Mouse (Mus musculus): Measurements from ENCODE around the gene Gm21188. TPM values are rescaled to one million over a fixed set of nuclear protein-coding genes. Genes with fewer than 3 reads are reported as not detected.
"Not testable (repeated sequence)": the region's sequence is repeated elsewhere in the genome, so short reads cannot be mapped to it uniquely, and the experiment has no call there.

The Gm21188 gene
- total RNA-seq (2014; rRNA removed), result not detected in 2 replicates
- 0.24 TPM in 1 of 2 replicates, not detected in the other for polyA plus RNA-seq (2015; fragmentation: Nextera tagmentation; extraction: Ambion mirVana)

DNA sequence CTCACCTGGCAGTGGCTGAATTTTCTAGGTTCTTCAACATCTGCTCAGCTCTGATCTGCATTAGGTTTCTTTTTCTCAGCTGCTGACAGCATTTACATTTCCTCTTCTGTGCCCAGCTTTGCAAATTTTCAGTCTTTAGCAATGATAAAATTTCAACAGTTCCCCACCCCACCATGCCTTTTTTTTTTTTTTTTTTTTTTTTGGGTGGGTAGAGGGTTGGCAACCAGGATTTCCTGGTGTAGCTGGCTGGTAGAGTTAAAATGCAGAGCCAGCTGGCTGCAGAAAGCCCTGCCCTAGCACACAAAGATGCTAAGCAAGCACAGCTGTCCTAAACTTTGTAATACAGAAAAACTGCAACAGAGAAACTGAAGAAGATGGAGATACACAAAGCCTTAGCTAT, at the start of gene Gm21188:
Gene Gm21188 (minus strand): TSS at position 110 of the 400 bp plus-strand sequence.
- not testable (repeated sequence) for H3K4me3 ChIP-seq (ENCODE audit: low read length); H3K9me3 ChIP-seq (ENCODE audit: low read length); DNase-seq (ENCODE audit: low spot score); H3K9ac ChIP-seq (replicated peaks; ENCODE audit: low read length); ATAC-seq; H3K36me3 ChIP-seq (ENCODE audit: insufficient read depth, low read length); H3K27me3 ChIP-seq (ENCODE audit: insufficient read depth, low read length); H3K4me1 ChIP-seq (ENCODE audit: insufficient read depth, low read length); H3K27ac ChIP-seq; H3K4me2 ChIP-seq (ENCODE audit: low read depth, low read length)

DNA sequence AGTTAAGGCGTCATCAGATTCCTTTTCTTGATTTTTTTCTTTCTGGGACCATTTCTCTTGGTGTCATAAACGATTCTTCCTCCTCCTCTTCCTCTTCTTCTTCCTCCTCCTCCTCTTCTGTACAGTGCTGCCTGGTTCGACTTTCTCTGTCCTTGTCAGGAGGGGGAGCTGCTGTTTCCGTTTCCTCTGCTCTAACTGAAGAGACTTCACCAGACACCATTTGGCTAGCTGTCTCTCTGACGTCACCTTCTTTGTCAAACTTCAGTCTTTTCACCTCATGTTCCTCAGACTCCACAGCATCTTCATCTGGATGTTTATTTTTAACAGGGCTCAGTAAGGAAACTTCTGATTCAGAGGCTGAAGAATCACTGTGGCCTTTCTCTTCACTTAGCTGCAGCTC, 47.3 kb upstream of the Gm21188 start:
- not testable (repeated sequence) for H3K4me1 ChIP-seq (ENCODE audit: insufficient read depth, low read length); H3K4me3 ChIP-seq (ENCODE audit: low read length); H3K9ac ChIP-seq (replicated peaks; ENCODE audit: low read length); H3K9me3 ChIP-seq (ENCODE audit: low read length); H3K27ac ChIP-seq; H3K4me2 ChIP-seq (ENCODE audit: low read depth, low read length); ATAC-seq; H3K27me3 ChIP-seq (ENCODE audit: insufficient read depth, low read length); DNase-seq (ENCODE audit: low spot score); H3K36me3 ChIP-seq (ENCODE audit: insufficient read depth, low read length)
- no CpG with 5 or more reads among the region's 5 CpGs for WGBS

DNA sequence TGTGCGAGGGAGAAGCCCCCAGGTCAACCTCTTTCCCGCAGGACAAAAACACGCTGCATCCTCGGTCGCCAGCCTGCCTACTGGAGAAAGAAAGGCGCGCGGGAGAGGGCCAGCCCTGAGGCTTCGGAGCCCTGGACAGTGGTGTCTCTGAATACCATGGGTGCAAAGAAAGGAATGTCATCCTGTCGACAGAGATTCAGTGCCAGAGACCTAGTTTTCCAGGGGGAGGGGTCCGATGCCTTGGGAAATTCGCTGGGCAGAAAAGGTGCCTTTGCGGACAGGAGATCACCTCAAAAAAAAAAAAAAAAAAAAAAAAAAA, 44.9 kb upstream of the Gm21188 start:
- not testable (repeated sequence) for H3K36me3 ChIP-seq (ENCODE audit: insufficient read depth, low read length); H3K27me3 ChIP-seq (ENCODE audit: insufficient read depth, low read length); H3K4me3 ChIP-seq (ENCODE audit: low read length); H3K9ac ChIP-seq (replicated peaks; ENCODE audit: low read length); H3K9me3 ChIP-seq (ENCODE audit: low read length); H3K27ac ChIP-seq; H3K4me1 ChIP-seq (ENCODE audit: insufficient read depth, low read length); H3K4me2 ChIP-seq (ENCODE audit: low read depth, low read length); DNase-seq (ENCODE audit: low spot score)
- ATAC-seq, result peak; percentile 28; the same call in 1 of the 2 replicates
- under 1% methylated on average over 5 of the region's 13 CpGs for WGBS

DNA sequence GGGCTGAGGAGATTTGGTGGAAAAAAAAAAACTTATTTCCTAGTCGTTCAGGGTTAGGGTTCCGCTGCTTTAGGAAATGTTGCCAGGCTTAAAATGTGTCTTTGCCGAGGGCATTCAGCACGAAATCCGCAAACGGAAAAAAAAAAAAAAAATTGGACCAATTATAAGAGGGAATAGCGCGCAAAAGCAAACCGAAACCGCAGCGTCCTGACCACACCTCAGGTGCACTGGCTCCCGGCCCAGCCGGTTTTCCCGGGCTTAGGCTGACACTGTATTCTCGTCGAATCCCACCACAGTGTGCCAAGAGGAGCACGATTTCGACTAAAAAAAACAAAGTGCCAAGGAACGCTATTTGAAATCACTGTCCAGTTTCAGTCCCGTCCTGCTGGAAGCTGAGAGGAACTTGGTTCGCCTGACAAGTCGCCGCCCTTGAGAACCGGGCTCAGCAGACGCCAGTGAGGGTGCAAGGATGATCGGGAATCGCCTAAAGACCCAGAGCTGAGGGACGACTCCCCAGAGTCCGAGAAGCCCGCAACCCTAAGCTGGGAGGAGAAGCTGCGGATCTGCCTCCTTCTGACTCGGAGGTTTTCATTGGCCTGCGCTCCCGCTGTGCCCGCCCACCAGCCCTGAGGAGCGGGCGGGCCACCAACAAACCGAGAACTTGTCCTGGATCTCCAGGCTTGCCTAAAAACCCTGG, 44.4 kb upstream of the Gm21188 start:
- not testable (repeated sequence) for H3K27me3 ChIP-seq (ENCODE audit: insufficient read depth, low read length); H3K9ac ChIP-seq (replicated peaks; ENCODE audit: low read length); H3K4me3 ChIP-seq (ENCODE audit: low read length); H3K4me2 ChIP-seq (ENCODE audit: low read depth, low read length); H3K9me3 ChIP-seq (ENCODE audit: low read length); DNase-seq (ENCODE audit: low spot score); H3K27ac ChIP-seq; H3K36me3 ChIP-seq (ENCODE audit: insufficient read depth, low read length); H3K4me1 ChIP-seq (ENCODE audit: insufficient read depth, low read length)
- under 1% methylated on average over 20 of the region's 38 CpGs for WGBS
- peak; percentile 44; the same call in 1 of the 2 replicates for ATAC-seq

DNA sequence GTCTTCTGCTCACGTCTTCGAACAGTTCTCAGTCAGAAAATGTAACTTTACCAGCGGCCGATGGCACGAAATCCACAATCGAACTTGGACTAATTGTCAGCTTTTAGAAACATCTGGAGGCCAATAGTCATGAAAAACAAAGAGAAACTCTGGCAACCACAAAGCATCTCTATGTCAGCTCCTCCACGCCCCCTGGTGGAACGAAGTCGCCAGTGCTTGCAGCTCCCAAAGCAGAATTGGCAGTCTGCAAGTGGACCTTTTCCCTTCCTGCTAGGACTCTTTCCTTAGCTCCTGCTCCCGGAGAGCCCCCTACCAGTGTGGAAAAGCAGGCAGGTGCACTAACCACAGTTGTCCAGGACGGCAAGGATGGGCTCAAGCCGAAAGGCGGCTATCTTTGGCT, 41.0 kb upstream of the Gm21188 start:
- not testable (repeated sequence) for H3K27ac ChIP-seq; H3K36me3 ChIP-seq (ENCODE audit: insufficient read depth, low read length); ATAC-seq; H3K9me3 ChIP-seq (ENCODE audit: low read length); H3K4me3 ChIP-seq (ENCODE audit: low read length); H3K4me1 ChIP-seq (ENCODE audit: insufficient read depth, low read length); DNase-seq (ENCODE audit: low spot score); H3K9ac ChIP-seq (replicated peaks; ENCODE audit: low read length); H3K27me3 ChIP-seq (ENCODE audit: insufficient read depth, low read length); H3K4me2 ChIP-seq (ENCODE audit: low read depth, low read length)
- no CpG with 5 or more reads among the region's 13 CpGs for WGBS

DNA sequence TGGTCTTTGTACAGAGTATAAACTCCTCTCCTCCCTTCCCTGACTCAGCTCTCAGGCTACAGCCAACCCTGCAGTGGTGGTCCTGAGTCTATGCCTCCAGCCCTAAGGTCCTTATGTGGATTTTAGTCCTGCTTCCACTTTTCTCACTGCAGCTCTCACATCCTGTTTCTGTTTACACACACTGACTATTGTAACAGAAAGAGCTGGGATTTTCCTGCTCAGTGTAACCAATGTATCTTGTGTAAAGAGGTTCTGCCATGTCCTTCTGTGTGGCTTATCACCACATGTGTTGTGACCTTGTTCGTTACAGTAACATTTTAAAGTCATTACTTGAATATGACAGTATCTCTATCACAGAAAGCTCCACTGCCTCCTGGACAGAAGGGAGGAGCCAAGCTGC, 27.6 kb upstream of the Gm21188 start:
- not testable (repeated sequence) for H3K36me3 ChIP-seq (ENCODE audit: insufficient read depth, low read length); DNase-seq (ENCODE audit: low spot score); H3K27ac ChIP-seq; H3K4me2 ChIP-seq (ENCODE audit: low read depth, low read length); H3K9me3 ChIP-seq (ENCODE audit: low read length); H3K9ac ChIP-seq (replicated peaks; ENCODE audit: low read length); H3K4me1 ChIP-seq (ENCODE audit: insufficient read depth, low read length); H3K4me3 ChIP-seq (ENCODE audit: low read length); ATAC-seq; H3K27me3 ChIP-seq (ENCODE audit: insufficient read depth, low read length)
- no CpG with 5 or more reads among the region's 1 CpGs for WGBS

DNA sequence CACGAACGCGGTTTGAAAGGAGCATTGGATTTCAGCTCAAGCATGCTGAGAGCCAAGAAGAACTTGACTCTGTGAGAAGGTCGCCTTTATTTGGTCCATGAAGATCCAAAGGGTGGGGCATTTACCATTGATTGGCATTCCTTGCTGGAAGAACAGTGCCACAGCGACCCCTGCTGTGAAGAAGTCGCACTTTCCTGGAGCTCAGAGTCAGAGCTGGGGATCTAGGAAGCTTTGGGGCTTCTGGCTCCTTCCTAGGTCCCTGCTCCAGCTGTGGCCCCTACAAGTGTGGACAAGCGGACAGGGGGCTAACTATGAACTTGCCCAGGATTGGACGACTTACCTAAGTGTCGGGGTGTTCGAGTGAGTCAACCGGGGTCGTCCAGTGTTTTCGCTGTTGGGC, 18.9 kb upstream of the Gm21188 start:
- H3K27me3 ChIP-seq (ENCODE audit: insufficient read depth, low read length); H3K4me1 ChIP-seq (ENCODE audit: insufficient read depth, low read length); DNase-seq (ENCODE audit: low spot score); H3K4me3 ChIP-seq (ENCODE audit: low read length); H3K4me2 ChIP-seq (ENCODE audit: low read depth, low read length); H3K9ac ChIP-seq (replicated peaks; ENCODE audit: low read length); H3K9me3 ChIP-seq (ENCODE audit: low read length); H3K27ac ChIP-seq; H3K36me3 ChIP-seq (ENCODE audit: insufficient read depth, low read length): not testable (repeated sequence)
- WGBS, result no CpG with 5 or more reads among the region's 13 CpGs
- ATAC-seq, result peak; percentile 61

DNA sequence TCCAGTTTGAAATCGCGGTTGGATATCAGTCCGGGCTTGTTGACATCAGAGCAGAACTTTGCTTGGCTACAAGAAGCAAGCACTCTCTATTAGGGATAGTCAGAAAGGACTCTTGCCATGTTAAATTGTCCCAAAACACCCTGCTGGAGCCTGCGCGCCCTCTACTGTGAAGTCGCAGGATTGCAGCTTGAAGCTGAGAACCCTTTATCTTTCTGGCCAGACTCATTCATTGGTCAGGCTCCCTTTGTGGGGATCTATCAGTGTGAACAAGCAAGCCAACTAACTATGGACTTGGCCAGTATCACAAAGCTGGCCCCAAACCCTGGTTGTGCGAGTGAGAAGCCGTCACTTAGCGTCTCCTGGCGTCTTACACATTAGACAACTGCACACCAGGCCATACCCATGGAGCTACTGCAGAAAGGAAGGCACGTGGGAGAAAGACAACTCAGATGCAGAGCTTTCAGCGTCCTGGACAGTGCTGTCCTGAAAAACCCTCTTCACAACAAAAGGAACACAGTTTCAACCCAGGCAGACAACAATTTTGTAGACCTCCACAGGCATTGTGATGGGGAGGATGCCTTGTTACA, 18.1 kb upstream of the Gm21188 start:
- no CpG with 5 or more reads among the region's 12 CpGs for WGBS
- not testable (repeated sequence) for H3K36me3 ChIP-seq (ENCODE audit: insufficient read depth, low read length); H3K4me1 ChIP-seq (ENCODE audit: insufficient read depth, low read length); H3K27ac ChIP-seq; H3K4me2 ChIP-seq (ENCODE audit: low read depth, low read length); H3K9ac ChIP-seq (replicated peaks; ENCODE audit: low read length); H3K4me3 ChIP-seq (ENCODE audit: low read length); H3K9me3 ChIP-seq (ENCODE audit: low read length); H3K27me3 ChIP-seq (ENCODE audit: insufficient read depth, low read length); DNase-seq (ENCODE audit: low spot score)
- ATAC-seq, result peak; percentile 29; the same call in 1 of the 2 replicates

DNA sequence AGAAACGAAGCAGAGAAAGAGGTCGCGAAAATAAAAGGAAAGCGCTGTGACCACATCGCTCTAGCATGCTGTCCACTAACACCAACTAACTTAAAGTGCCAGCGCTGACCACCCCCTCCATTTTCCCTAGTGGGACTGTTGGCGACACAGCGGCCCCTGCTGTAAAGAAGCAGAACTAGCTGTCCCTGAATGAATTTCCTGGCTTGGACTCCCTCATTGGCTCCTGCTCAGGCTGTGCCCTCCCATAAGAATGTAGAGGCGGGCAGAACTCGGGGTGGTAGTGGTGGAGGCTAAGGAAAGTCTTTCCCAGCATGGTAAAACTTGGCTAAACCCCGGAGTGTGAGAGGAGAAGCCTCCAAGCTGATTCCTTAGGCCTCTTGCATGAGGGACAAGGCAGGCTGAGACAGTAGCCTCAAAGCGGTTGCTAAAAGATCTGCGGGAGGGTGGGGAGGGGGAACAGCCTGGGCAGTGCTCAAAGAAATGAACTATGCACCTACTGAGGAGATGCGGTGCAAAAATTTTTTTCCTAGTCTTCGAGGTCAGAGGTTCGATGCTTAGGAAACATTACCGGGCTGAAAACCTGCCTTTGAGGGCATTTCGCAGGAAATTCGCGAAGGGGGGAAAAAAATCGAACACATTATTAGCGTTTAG, 11.6 kb upstream of the Gm21188 start:
- H3K9me3 ChIP-seq (ENCODE audit: low read length); H3K4me1 ChIP-seq (ENCODE audit: insufficient read depth, low read length); DNase-seq (ENCODE audit: low spot score); H3K9ac ChIP-seq (replicated peaks; ENCODE audit: low read length); H3K27ac ChIP-seq; H3K27me3 ChIP-seq (ENCODE audit: insufficient read depth, low read length); H3K4me3 ChIP-seq (ENCODE audit: low read length); H3K4me2 ChIP-seq (ENCODE audit: low read depth, low read length); H3K36me3 ChIP-seq (ENCODE audit: insufficient read depth, low read length): not testable (repeated sequence)
- ATAC-seq, result peak; percentile 87
- WGBS, result no CpG with 5 or more reads among the region's 22 CpGs

DNA sequence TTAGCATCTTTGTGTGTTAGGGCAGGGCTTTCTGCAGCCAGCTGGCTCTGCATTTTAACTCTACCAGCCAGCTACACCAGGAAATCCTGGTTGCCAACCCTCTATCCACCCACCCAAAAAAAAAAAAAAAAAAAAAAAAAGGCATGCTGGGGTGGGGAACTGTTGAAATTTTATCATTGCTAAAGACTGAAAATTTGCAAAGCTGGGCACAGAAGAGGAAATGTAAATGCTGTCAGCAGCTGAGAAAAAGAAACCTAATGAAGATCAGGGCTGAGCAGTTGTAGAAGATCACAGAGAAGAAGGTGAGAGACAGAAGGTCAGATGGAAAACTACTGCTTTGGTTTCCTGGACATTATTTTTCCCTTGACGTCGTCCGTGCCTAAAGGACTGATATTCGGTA, 10.9 kb upstream of the Gm21188 start:
- H3K4me2 ChIP-seq (ENCODE audit: low read depth, low read length); H3K36me3 ChIP-seq (ENCODE audit: insufficient read depth, low read length); ATAC-seq; H3K9me3 ChIP-seq (ENCODE audit: low read length); H3K27ac ChIP-seq; H3K4me3 ChIP-seq (ENCODE audit: low read length); H3K9ac ChIP-seq (replicated peaks; ENCODE audit: low read length); DNase-seq (ENCODE audit: low spot score); H3K4me1 ChIP-seq (ENCODE audit: insufficient read depth, low read length); H3K27me3 ChIP-seq (ENCODE audit: insufficient read depth, low read length): not testable (repeated sequence)
- WGBS, result no CpG with 5 or more reads among the region's 4 CpGs
